In the genomic region with DNA sequence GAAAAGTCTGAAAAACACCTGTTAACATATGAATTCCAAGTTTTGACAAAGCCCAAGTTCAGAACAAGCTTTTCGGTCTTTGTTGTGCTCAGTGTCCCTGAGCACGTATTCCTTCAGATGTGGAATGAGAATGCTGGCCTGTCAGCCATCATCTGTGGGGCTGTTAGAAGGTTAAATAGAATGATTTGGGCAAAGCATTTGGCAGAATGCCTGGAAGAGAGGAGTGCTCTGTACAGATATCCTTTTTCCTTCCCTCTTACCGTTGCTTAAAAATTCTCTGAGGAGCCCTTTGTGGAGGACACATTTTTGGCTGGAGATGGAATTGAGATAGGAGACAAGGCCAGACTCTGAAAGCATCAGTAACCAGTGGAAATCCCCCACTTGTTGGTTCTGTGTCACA, we compare ENCODE assay signal across 19 mouse cellular contexts. TPM values are rescaled to one million over a fixed set of nuclear protein-coding genes. Genes with fewer than 3 reads are reported as not detected.
DNase-seq lines count a peak whose midpoint lies in the region; ATAC-seq lines count a peak whose summit lies in the region.
"Had no signal": no experiment of that assay in that cellular context is flagged by ENCODE, and none has a peak within 500 bp of the region (broad histone marks: within the 10 kb centered on the region; RNA-seq: fewer than 3 reads in every experiment).

No protein-coding gene starts in this region.

- no peak overlapping the region for H3K27ac ChIP-seq in embryonic facial prominence, embryonic 14.5 days (replicated peaks; ENCODE audit: low read depth, low read length)
- H3K27ac ChIP-seq in embryonic facial prominence, embryonic 10.5 days (replicated peaks), result no peak overlapping the region
- no peak overlapping the region for H3K27ac ChIP-seq in kidney, embryonic 14.5 days (ENCODE audit: low read depth, low read length)
- H3K27ac ChIP-seq: liver, embryonic 14.5 days; midbrain, embryonic 10.5 days had no signal

- H3K9me3 ChIP-seq in embryonic facial prominence, embryonic 14.5 days (ENCODE audit: control insufficient read depth, low read length), result no peaks in the 10 kb centered on the region
- no peaks in the 10 kb centered on the region for H3K9me3 ChIP-seq in embryonic facial prominence, embryonic 10.5 days
- H3K9me3 ChIP-seq in kidney, embryonic 14.5 days (ENCODE audit: control insufficient read depth, low read length), result no peaks in the 10 kb centered on the region
- H3K9me3 ChIP-seq: midbrain, embryonic 10.5 days had no signal

- peak; percentile 84 for DNase-seq in embryonic facial prominence, embryonic 14.5 days (ENCODE audit: low spot score)
- no peak for DNase-seq in embryonic facial prominence, embryonic 10.5 days (ENCODE audit: low spot score)
- DNase-seq in kidney, adult 8-10 months, result peak; percentile 41 to 48
- peak; percentile 15 for DNase-seq in testis, postnatal 14 days (ENCODE audit: low spot score)
- DNase-seq in testis, postnatal 10 days (ENCODE audit: low spot score), result no peak
- no peak for DNase-seq in MN1 (ENCODE audit: low spot score)
- no peak for DNase-seq in left cerebral cortex, adult 9 months (ENCODE audit: low spot score in 2 of 2)
- DNase-seq: B cell, adult 2 months; cerebellum, adult 8-10 months; gastrocnemius, postnatal 10 days; lung, postnatal 14 days; retina, postnatal 1 day; spleen, adult 18-20 months; thymus, adult 18-20 months had no signal

- H3K27me3 ChIP-seq in embryonic facial prominence, embryonic 14.5 days (replicated peaks; ENCODE audit: control insufficient read depth, insufficient read depth, low read length), result no peaks in the 10 kb centered on the region
- no peaks in the 10 kb centered on the region for H3K27me3 ChIP-seq in embryonic facial prominence, embryonic 10.5 days (replicated peaks; ENCODE audit: low read depth, poor library complexity, severe bottlenecking)
- H3K27me3 ChIP-seq in kidney, embryonic 14.5 days (ENCODE audit: control insufficient read depth, insufficient read depth, low read length), result no peaks in the 10 kb centered on the region

- ATAC-seq in embryonic facial prominence, embryonic 14.5 days (ENCODE audit: low read depth), result peak; percentile 78
- ATAC-seq in kidney, embryonic 14.5 days (ENCODE audit: low FRiP score, low TSS enrichment), result no peak
- ATAC-seq: inflammation-experienced regulatory T-cells, adult 6 months had no signal

- WGBS in embryonic facial prominence, embryonic 14.5 days, result 39% methylated on average over 3 of the region's 3 CpGs
- WGBS in embryonic facial prominence, embryonic 10.5 days, result 72% methylated on average over 3 of the region's 3 CpGs
- 52% methylated on average over 3 of the region's 3 CpGs for WGBS in kidney, embryonic 14.5 days

- H3K36me3 ChIP-seq in embryonic facial prominence, embryonic 14.5 days (ENCODE audit: control insufficient read depth, insufficient read depth, low read length), result no peaks in the 10 kb centered on the region
- no peaks in the 10 kb centered on the region for H3K36me3 ChIP-seq in embryonic facial prominence, embryonic 10.5 days (replicated peaks)
- no peaks in the 10 kb centered on the region for H3K36me3 ChIP-seq in kidney, embryonic 14.5 days (ENCODE audit: control insufficient read depth, insufficient read depth, low read length)
- H3K36me3 ChIP-seq: midbrain, embryonic 10.5 days had no signal

- no peaks in the 10 kb centered on the region for H3K4me1 ChIP-seq in embryonic facial prominence, embryonic 14.5 days (ENCODE audit: control insufficient read depth, insufficient read depth, low read length)
- H3K4me1 ChIP-seq in embryonic facial prominence, embryonic 10.5 days, result no peaks in the 10 kb centered on the region
- H3K4me1 ChIP-seq in kidney, embryonic 14.5 days (ENCODE audit: control insufficient read depth, insufficient read depth, low read length), result no peaks in the 10 kb centered on the region

- no peak overlapping the region for H3K4me3 ChIP-seq in embryonic facial prominence, embryonic 14.5 days (ENCODE audit: low read depth, low read length)
- H3K4me3 ChIP-seq in embryonic facial prominence, embryonic 10.5 days, result no peak overlapping the region
- H3K4me3 ChIP-seq in kidney, embryonic 14.5 days (ENCODE audit: low read length), result no peak overlapping the region
- H3K4me3 ChIP-seq: midbrain, embryonic 10.5 days had no signal

- H3K9ac ChIP-seq in embryonic facial prominence, embryonic 14.5 days (ENCODE audit: low read depth, low read length), result no peak overlapping the region
- H3K9ac ChIP-seq in kidney, embryonic 14.5 days (ENCODE audit: low read depth, low read length), result no peak overlapping the region
- H3K9ac ChIP-seq: liver, embryonic 14.5 days had no signal

- H3K4me2 ChIP-seq in embryonic facial prominence, embryonic 14.5 days (ENCODE audit: low read depth, low read length), result no peak overlapping the region
- no peak overlapping the region for H3K4me2 ChIP-seq in kidney, embryonic 14.5 days (replicated peaks; ENCODE audit: low read depth, low read length)

RNA-seq across cellular contexts. Expression of a gene that starts 2.6 kb away (rescaled TPM):
- polyA plus RNA-seq in embryonic facial prominence, embryonic 14.5 days (2014; fragmentation: Nextera tagmentation; extraction: Ambion mirVana), result 0.10 TPM in 1 of 2 replicates, not detected in the other
- polyA plus RNA-seq in embryonic facial prominence, embryonic 10.5 days (2016; fragmentation: Nextera tagmentation; extraction: Ambion mirVana), result 0.05 and 0.09 TPM in 2 replicates
- polyA plus RNA-seq in kidney, embryonic 14.5 days (2014; fragmentation: Nextera tagmentation; extraction: Ambion mirVana), result 1.3 and 2.0 TPM in 2 replicates
- polyA plus RNA-seq: inflammation-experienced regulatory T-cells, adult 6 months; liver, embryonic 14.5 days; neural tube, embryonic 11.5 days had no signal

Comparison
In these comparisons a context has a peak if more than half of its experiments do, and no peak if none do; other contexts are left out.
1. DNase-seq: peak in embryonic facial prominence, embryonic 14.5 days (single experiment), kidney, adult 8-10 months (2 of 2) and testis, postnatal 14 days (single experiment); none in embryonic facial prominence, embryonic 10.5 days (single experiment), testis, postnatal 10 days (single experiment), MN1 (single experiment) and left cerebral cortex, adult 9 months (0 of 2).